Mouse (Mus musculus) urinary bladder, postnatal 14 days (tissue): Measurements from ENCODE around the gene Cdh1.
"Not testable (repeated sequence)": the region's sequence is repeated elsewhere in the genome, so short reads cannot be mapped to it uniquely, and the experiment has no call there.

ENCODE experiments used
- DNase-seq: peaks from one replicate; pipeline ENCODE4 v3.0.0; 2021; ENCODE audit warnings: low spot score

The Cdh1 gene

DNA sequence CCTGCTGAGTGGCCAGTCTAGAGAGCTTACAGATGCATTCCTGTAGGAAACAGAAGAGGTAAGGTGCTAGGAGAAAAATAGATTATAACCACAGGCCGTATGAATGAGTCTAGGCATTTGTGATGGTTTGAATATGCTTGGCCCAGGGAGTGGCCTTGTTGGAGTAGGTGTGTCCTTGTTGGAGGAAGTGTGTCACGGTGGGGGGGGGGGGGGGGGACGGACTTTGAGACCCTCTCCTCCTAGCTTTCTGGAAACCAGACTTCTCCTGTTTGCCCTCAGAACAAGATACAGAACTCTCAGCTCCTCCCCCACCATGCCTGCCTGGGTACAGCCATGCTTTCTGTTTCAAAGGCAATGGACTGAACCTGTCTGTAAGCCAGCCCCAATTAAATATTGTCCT is 10.7 kb upstream of the Cdh1 start:
- no peak for DNase-seq

DNA sequence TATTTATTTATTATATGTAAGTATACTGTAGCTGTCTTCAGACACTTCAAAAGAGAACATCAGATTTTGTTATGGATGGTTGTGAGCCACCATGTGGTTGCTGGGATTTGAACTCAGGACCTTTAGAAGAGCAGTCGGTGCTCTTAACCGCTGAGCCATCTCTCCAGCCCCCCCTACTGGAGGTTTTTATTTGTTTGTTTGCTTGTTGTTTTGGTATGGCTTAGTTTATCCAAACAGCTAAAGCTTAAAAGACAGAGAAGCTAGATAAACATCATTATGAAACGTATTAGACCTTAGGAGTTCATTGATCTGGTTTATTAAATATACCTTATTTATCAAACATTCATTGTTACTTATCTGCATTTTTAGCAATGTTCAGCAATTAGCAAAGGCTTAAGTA is 7.5 kb upstream of the Cdh1 start:
- DNase-seq, result not testable (repeated sequence)

- no peak for DNase-seq
Measured at GRCm38 (mm10) chr8:106597067-106597466, 6.1 kb upstream of the Cdh1 start.

- DNase-seq, result no peak
Measured at GRCm38 (mm10) chr8:106599265-106599979, 3.7 kb upstream of the Cdh1 start.

- no peak for DNase-seq
Measured at GRCm38 (mm10) chr8:106603933-106604332, 782 bp downstream of the Cdh1 start.

DNA sequence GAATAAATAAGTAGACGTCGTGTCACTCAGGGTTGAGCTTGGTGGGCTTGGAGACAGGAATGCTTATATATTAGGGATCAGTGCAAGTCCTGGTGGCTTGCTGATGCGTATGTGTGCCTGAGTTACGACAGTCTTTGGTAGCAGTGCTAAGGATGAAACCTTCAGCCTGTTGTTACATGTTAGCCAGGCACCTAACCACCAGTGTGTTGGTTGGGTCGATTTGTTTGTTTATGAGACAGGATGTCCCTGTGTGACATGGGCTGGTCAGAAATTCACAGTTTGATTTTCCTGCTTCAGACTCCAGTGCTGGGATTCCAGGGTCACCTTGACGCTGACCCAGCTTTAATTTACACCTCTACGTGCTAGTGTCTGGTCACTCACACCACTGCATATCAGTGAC is 2.5 kb downstream of the Cdh1 start:
- DNase-seq, result no peak

- no peak for DNase-seq
Measured at GRCm38 (mm10) chr8:106606121-106606520, 3.0 kb downstream of the Cdh1 start.

DNA sequence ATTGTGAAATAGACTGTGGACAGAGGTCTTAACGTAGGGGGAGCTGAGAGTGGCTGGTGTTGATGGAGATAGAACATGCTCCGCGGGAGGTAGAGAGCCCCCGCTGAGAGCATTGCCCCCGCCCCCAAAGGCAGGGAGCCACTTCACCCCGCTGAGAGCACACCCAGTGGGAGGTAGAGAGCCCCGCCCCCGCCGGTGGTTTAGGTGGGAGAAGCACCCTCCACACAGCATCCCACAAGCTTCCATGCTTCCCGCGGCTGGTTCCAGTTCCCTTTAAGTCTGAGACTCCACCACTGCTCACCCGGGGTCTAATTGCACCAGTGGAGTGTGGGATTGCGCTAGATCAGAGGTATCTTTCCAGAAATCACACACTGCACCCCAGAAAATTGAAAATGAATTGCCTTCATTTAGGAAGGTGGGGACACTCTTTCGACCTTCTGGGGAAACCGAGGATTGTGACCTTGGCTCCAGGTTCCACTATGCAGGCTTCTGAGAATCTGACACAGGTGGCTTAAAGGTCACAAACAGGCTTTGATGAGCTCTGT is 3.5 kb downstream of the Cdh1 start:
- DNase-seq, result no peak

DNA sequence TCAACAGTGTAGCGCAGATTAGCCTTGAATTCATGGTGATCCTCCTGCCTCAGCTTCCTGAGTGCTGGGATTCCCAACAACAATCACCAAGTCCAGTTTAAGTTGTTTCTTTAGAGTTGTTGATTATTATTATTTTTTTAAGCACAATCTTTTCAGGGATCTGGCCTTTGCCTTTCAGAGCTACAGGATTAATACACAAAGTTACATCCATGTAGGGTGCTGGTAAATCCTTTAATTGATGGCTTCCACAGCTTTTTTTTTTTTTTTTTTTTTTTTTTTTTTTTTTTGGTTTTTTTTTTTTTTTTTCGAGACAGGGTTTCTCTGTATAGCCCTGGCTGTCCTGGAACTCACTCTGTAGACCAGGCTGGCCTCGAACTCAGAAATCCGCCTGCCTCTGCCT is 4.6 kb downstream of the Cdh1 start:
- not testable (repeated sequence) for DNase-seq

DNA sequence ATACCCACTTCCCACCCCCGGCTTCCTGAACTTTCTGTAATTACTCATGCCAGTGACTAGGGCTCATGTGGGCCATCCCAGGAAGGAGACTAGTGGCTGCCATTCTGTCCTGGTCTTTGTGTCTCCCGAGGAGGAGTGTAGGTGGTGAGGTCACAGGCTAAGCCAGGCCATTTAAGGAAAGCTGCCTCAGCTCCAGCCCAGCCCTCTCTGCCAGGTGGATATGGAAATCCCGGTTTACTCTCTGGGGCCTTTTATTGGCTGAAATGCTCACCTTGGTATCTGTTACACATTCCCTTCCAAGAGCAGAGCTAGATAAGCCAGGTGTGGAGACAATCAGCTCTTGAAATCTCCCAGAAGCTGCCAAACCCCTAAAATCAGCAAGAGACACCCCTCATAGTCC is 5.3 kb downstream of the Cdh1 start:
- no peak for DNase-seq

DNA sequence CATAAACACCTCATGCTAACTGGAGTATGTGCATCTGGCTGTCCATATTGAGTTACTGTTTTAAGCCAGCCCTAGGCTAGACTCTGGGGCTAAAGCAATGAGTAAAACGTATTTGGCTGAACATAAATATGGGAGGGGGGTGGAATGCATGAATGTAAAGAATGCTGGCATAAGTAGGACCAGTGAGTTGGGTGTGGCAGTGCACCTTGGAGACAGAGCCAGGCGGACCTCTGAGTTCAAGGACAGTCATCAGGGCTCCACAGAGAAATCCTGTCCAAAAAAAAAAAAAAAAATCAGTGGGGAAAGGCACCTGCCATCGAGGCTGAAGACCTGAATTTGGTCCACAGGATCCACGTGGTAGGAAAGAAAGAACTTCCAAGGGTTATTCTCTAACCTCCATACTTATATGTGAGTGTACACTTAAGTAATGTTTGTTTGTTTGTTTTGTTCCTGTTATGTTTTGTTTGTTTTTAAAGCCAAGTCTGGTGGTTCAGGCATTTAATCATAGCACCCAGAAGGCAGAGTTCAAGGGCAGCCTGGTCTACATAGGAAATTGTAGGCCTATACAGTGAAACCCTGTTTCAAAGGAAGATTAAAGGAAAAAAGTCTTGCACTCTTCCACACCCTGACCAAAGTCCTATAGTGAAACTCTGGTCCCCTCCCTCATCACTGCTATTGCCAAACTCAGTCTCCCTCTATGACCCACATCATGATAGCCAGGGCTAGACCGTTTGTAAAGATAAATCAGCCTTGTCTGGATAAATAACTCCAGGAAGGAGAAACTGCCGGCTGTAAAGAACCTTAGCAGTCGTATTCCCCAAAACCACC is 6.1 kb downstream of the Cdh1 start:
- DNase-seq, result no peak

DNA sequence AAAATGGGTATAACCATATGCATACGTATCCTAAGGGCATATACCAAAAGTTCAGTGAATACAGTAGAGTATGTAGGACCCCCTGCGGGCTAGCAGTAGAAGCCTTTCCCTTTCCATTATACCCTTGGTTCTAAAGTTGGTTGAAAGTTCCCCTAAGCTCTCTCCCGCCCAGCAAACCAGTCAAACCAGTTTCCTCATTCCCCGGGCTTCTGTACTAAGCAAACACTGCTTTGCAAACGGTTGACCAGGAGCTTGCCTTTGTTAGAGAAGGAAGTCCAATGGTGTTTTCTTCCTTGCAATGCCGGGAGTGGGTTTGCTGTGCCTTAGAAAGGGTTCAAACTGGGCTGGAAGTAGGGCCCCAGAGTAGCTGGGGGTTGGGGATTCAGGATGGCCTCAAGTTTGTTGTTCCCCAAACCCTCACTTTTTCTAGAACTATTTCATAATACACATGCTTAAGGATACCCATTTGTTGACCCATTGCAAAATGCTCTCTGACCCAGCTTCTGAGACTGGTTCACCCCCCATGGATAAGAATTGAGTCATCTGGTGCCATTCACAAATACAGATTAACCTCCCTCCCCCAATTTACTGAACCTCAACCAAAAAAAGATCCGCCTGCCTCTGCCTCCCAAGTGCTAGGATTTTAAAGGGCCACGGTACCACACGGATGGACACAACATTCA is 7.9 kb downstream of the Cdh1 start:
- DNase-seq, result peak; percentile 78

- no peak for DNase-seq
Measured at GRCm38 (mm10) chr8:106612047-106612446, 8.9 kb downstream of the Cdh1 start.

- no peak for DNase-seq
Measured at GRCm38 (mm10) chr8:106614704-106615103, 11.6 kb downstream of the Cdh1 start.

DNA sequence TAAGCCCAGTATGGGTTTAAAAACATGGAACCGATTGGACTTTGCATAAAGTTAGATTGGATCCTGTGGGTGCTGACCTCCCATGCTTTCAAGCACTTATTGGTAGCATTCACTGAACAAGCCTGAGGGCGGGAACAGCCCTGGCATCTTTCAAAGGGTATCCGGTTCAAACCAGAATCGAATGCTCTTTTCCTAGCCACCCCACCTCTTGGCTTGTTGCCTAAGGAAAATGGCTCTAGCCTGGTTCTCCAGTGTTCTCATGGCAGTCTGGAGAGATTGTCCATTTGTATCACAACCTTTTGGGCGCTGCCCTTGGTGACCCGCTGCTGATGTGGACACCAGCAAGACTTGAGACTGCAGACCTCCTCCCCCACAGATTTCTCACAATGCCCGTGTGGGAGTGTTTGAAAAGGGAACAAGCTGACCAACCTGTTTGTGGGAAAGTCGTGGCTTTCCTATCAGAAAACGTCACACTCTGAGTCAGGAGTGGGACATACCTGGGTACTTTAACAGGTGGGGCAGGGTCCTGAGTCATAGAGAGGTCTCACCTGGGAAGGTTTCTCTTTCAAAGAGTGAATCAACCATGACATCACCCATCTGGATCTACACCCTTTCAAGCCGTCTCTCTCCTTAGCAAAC is 12.6 kb downstream of the Cdh1 start:
- DNase-seq, result peak; percentile 58

- DNase-seq, result no peak
Measured at GRCm38 (mm10) chr8:106616679-106617078, 13.5 kb downstream of the Cdh1 start.

GRCm38 (mm10) chr8:106617196-106617595 is 14.0 kb downstream of the Cdh1 start:
- no peak for DNase-seq

DNA sequence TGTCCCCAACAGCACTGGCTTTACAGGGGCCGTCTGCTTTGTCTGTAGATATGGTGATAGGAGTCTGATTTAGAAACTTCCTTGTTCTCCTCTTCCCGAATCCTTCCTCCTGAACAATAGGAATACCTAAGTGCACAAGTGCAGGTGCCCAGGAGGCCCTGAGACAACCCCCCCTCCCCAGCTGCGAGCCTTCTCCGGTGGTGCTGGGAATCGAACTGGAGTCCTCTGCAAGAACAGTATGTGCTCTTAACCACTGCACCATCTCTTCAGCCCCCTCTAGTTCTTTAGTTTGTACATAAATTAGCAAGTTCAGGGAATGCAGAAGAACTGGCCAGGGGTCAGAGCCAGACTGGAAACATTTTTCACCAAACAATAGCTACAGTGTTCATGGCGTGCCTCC is 14.7 kb downstream of the Cdh1 start:
- no peak for DNase-seq

GRCm38 (mm10) chr8:106618324-106618723 is 15.2 kb downstream of the Cdh1 start:
- no peak for DNase-seq

DNA sequence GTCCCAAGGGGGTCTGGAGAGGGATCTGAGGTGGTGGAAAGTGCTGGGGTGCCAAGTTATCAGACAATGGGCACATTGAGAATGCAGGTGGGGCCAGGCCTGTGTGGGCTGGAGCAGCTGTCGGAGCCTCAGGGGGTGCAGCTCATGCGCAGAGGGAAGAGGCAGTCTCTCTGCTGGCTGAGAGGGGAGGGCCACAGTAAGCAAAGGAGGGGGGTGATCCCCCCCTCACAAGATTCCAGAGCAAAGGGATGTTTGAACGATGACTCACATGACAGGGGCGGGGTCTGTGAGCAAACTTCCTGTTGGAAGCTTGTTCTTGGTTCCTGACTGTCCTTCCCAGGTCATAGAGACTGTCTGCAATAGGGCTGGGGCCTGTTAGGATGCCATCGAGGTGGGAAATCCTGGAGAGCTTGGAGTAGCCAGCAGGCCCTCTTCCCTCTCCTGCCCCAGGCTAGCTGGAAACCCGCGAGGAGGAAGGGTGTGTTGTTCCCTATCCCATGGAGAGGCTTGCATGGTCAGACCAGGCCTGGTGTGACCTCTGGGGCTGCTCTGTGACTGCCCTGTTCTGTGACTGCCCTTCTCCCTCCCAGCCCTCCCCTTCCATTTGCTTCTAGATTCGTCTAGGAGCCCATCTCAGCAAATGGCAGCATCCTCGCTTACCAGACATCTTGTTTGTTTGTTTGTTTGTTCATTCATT is 16.5 kb downstream of the Cdh1 start:
- DNase-seq, result peak; percentile 84

DNA sequence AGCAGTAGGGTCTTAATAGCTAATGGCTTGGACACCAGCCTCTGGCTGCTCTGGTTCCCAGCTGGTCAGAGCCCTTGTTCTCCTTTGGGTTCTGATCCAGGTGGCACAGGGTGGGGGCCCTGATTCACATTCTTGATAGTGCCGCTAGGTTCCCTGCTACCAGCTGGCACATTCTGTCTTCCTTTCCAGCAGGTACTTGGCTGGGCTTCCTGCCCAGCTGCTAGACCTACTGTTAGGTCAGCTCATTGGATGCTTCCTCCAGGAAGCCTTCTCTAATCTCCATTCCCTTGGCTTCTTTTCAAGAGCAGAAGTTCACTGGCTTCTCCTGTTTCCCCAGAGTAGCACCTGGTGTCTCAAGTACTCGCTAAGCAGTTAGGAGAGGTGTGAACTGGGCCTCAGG is 17.3 kb downstream of the Cdh1 start:
- DNase-seq, result peak; percentile 41

DNA sequence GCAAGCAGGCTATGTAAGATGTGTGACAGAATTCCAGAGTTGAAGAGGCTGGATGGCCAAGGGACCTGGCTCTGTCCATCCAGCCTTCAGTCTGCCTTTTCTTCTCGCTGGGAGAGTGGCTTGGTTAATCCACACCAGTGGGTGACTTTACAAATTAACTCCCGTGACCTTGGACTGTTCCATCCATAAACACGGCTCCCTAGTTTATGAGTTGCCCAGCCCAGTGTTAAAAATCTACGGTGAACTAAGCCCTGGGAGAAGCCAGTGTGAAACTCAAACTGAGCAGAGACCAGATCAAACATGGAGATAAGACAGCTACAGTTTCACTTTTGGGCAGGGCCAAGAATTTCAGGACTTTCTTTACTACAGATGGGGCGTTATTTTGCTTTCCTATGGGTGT is 19.9 kb downstream of the Cdh1 start:
- no peak for DNase-seq
